Comparison of ENCODE assay signal across 10 mouse cellular contexts in the genomic region with DNA sequence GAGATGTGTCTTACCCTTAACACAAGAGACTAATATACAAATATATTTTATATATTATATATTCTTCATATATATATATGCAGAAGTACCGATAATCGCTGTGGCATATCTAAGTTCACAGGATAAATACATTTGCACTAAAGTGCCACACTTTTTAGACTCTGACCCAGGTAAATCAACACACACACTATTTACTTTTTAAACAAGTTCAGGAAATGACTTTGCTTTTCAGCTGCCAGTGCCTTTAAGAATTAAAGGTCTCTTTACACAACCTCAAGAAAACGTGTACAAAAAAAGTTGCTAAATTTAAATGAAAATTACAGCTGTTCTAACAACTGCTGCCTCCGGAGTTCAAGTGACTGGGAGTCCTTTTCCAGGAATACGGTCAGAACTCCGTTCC.
DNase-seq lines count a peak whose midpoint lies in the region; ATAC-seq and TF ChIP-seq lines count a peak whose summit lies in the region.
"Had no signal": no experiment of that assay in that cellular context is flagged by ENCODE, and none has a peak within 500 bp of the region (broad histone marks: within the 10 kb centered on the region; RNA-seq: fewer than 3 reads in every experiment).

No protein-coding gene starts in this region.

- no peak for ATAC-seq in forebrain, postnatal 0 days
- ATAC-seq in intestine, embryonic 14.5 days (replicated peaks; ENCODE audit: low FRiP score, low TSS enrichment, low read depth) = no peak
- ATAC-seq in liver, postnatal 0 days = no peak
- ATAC-seq: hindbrain, embryonic 16.5 days had no signal

- TF ChIP-seq POLR2A in liver, adult 2 months (IDR thresholded peaks at IDR 0.05; ENCODE audit: extremely low read depth, insufficient read depth, low read length) = no peak

- DNase-seq in forebrain, embryonic 10.5 days (ENCODE audit: extremely low spot score, low spot score) = no peak
- no peak for DNase-seq in forebrain, postnatal 0 days
- peak; percentile 91 for DNase-seq in liver, adult 2 months (ENCODE audit: extremely low read depth, low read depth, low spot score)
- DNase-seq in liver = no peak
- DNase-seq in intestine, embryonic 14.5 days (ENCODE audit: low spot score) = no peak
- DNase-seq in liver, postnatal 0 days = no peak
- DNase-seq in right cerebral cortex, adult 2 months (ENCODE audit: low spot score in 2 of 2) = no peak
- no peak for DNase-seq in c-Kit-positive CD71-positive TER-119-positive erythroid progenitor cells, embryonic 14.5 days (ENCODE audit: low spot score)
- DNase-seq: right cerebral cortex, postnatal 14 days had no signal

- H3K36me3 ChIP-seq in forebrain, embryonic 10.5 days (replicated peaks) = peaks cover 2% of the 10 kb centered on the region; the same call in 1 of the 2 replicates
- no peaks in the 10 kb centered on the region for H3K36me3 ChIP-seq in forebrain, postnatal 0 days (ENCODE audit: insufficient read depth)
- peaks cover 2% of the 10 kb centered on the region; the same call in 1 of the 2 replicates for H3K36me3 ChIP-seq in liver, adult 2 months (ENCODE audit: control insufficient read depth, insufficient read depth, low read length)
- no peaks in the 10 kb centered on the region for H3K36me3 ChIP-seq in intestine, embryonic 14.5 days (ENCODE audit: control insufficient read depth, insufficient read depth, low read length)
- H3K36me3 ChIP-seq in liver, postnatal 0 days (replicated peaks; ENCODE audit: insufficient read depth, low read length) = 0 out of 2 replicates have a peak, but pooled peaks cover 3% of the 10 kb centered on the region

- no peak overlapping the region for H3K9ac ChIP-seq in forebrain, postnatal 0 days
- peak overlapping the region; percentile 69 for H3K9ac ChIP-seq in liver, adult 2 months (ENCODE audit: low read depth, low read length)
- peak overlapping the region; percentile 29; the same call in 1 of the 2 replicates for H3K9ac ChIP-seq in intestine, embryonic 14.5 days (ENCODE audit: low read length)
- H3K9ac ChIP-seq in liver, postnatal 0 days (replicated peaks) = 0 out of 2 replicates have a peak overlapping the region, but pooled peaks have one; percentile 53

- peaks cover 82% of the 10 kb centered on the region for H3K4me1 ChIP-seq in forebrain, embryonic 10.5 days
- no peaks in the 10 kb centered on the region for H3K4me1 ChIP-seq in forebrain, postnatal 0 days (ENCODE audit: insufficient read depth)
- peaks cover 21% of the 10 kb centered on the region for H3K4me1 ChIP-seq in liver, adult 2 months (ENCODE audit: control insufficient read depth, insufficient read depth, low read length)
- H3K4me1 ChIP-seq in intestine, embryonic 14.5 days (replicated peaks; ENCODE audit: control insufficient read depth, insufficient read depth, low read length) = peaks cover 29% of the 10 kb centered on the region
- peaks cover 8% of the 10 kb centered on the region; the same call in 1 of the 2 replicates for H3K4me1 ChIP-seq in liver, postnatal 0 days (ENCODE audit: insufficient read depth)

- H3K27ac ChIP-seq in forebrain, embryonic 10.5 days = peak overlapping the region; percentile 82
- H3K27ac ChIP-seq in forebrain, postnatal 0 days (ENCODE audit: low read depth, low read length) = no peak overlapping the region
- peak overlapping the region; percentile 83 for H3K27ac ChIP-seq in liver, adult 2 months (replicated peaks; ENCODE audit: insufficient read depth, low read depth, low read length)
- H3K27ac ChIP-seq in intestine, embryonic 14.5 days (ENCODE audit: low read depth) = no peak overlapping the region
- peak overlapping the region; percentile 69 for H3K27ac ChIP-seq in liver, postnatal 0 days (ENCODE audit: low read depth)

- H3K79me2 ChIP-seq in liver, adult 2 months (ENCODE audit: control insufficient read depth, insufficient read depth, low read length) = no peaks in the 10 kb centered on the region

- no peak for TF ChIP-seq EP300 in liver, postnatal 0 days (IDR thresholded peaks at IDR 0.05; ENCODE audit: low read depth)

- no peak for TF ChIP-seq CTCF in forebrain, postnatal 0 days (IDR thresholded peaks at IDR 0.05; ENCODE audit: low read depth)
- no peak for TF ChIP-seq CTCF in liver, adult 2 months (IDR thresholded peaks at IDR 0.05; ENCODE audit: low read depth, low read length)
- no peak for TF ChIP-seq CTCF in liver, postnatal 0 days (IDR thresholded peaks at IDR 0.05; ENCODE audit: low read depth)

- H3K9me3 ChIP-seq in forebrain, embryonic 10.5 days = no peaks in the 10 kb centered on the region
- no peaks in the 10 kb centered on the region for H3K9me3 ChIP-seq in forebrain, postnatal 0 days (ENCODE audit: low read length)
- no peaks in the 10 kb centered on the region for H3K9me3 ChIP-seq in intestine, embryonic 14.5 days (ENCODE audit: control insufficient read depth, low read length)
- no peaks in the 10 kb centered on the region for H3K9me3 ChIP-seq in liver, postnatal 0 days (ENCODE audit: low read length)

- H3K27me3 ChIP-seq in forebrain, embryonic 10.5 days (ENCODE audit: poor library complexity, severe bottlenecking) = peaks cover 50% of the 10 kb centered on the region
- H3K27me3 ChIP-seq in forebrain, postnatal 0 days (ENCODE audit: insufficient read depth, low read length) = no peaks in the 10 kb centered on the region
- H3K27me3 ChIP-seq in liver, adult 2 months (ENCODE audit: control insufficient read depth, insufficient read depth, low read length) = no peaks in the 10 kb centered on the region
- H3K27me3 ChIP-seq in intestine, embryonic 14.5 days (replicated peaks; ENCODE audit: control insufficient read depth, insufficient read depth, low read length) = no peaks in the 10 kb centered on the region
- H3K27me3 ChIP-seq in liver, postnatal 0 days (ENCODE audit: insufficient read depth, low read length) = no peaks in the 10 kb centered on the region

- H3K4me2 ChIP-seq in forebrain, postnatal 0 days (ENCODE audit: low read depth) = no peak overlapping the region
- H3K4me2 ChIP-seq in intestine, embryonic 14.5 days (ENCODE audit: low read length) = peak overlapping the region; percentile 43
- H3K4me2 ChIP-seq in liver, postnatal 0 days (ENCODE audit: low read depth, low read length) = peak overlapping the region; percentile 54

- peak overlapping the region; percentile 46 for H3K4me3 ChIP-seq in forebrain, embryonic 10.5 days
- no peak overlapping the region for H3K4me3 ChIP-seq in forebrain, postnatal 0 days (ENCODE audit: low read depth, low read length)
- peak overlapping the region; percentile 59 for H3K4me3 ChIP-seq in liver, adult 2 months (ENCODE audit: insufficient read depth, low read depth, low read length)
- H3K4me3 ChIP-seq in intestine, embryonic 14.5 days (ENCODE audit: low read depth, low read length) = peak overlapping the region; percentile 33
- H3K4me3 ChIP-seq in liver, postnatal 0 days (ENCODE audit: low read depth, low read length) = peak overlapping the region; percentile 44

- WGBS in forebrain, embryonic 10.5 days = 46% methylated on average over 6 of the region's 6 CpGs
- WGBS in forebrain, postnatal 0 days = 38% methylated on average over 6 of the region's 6 CpGs
- 20% methylated on average over 6 of the region's 6 CpGs for WGBS in liver, adult 2 months
- WGBS in intestine, embryonic 14.5 days = 25% methylated on average over 6 of the region's 6 CpGs
- WGBS in liver, postnatal 0 days (ENCODE audit: insufficient replicate concordance) = 35% methylated on average over 6 of the region's 6 CpGs

Comparison
In these comparisons a context has a peak if more than half of its experiments do, and no peak if none do; other contexts are left out.
1. H3K27ac ChIP-seq: peak in forebrain, embryonic 10.5 days (single experiment), liver, adult 2 months (single experiment) and liver, postnatal 0 days (single experiment); none in forebrain, postnatal 0 days (single experiment) and intestine, embryonic 14.5 days (single experiment).